Mouse (Mus musculus): Measurements from ENCODE around the gene Trir. TPM values are rescaled to one million over a fixed set of nuclear protein-coding genes. Genes with fewer than 3 reads are reported as not detected.
A peak's percentile ranks its signal among the peaks of the same experiment; 100 is the strongest.

The Trir gene
- polyA plus RNA-seq, 1 experiment from 2014 or later = 169 TPM

DNA sequence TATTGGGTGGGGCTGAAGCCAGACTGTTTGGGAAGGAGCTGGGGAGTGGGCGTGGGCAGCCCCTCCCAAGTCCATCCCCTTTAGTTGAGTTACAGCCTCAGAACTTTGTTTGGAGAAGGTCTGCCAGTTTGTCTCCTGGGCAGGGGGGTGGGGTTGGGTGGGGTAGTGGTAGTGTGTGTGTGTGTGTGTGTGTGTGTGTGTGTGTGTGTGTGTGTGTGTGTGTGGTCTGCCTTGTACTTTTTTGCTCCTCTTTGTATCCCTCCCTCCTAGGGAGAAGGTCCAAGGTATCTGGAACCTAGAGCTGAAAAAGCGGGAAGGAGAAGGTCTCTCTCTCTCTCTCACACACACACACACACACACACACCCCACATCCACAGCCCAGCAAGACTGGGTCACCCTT, 12.2 kb upstream of the Trir start, which contains the start of gene Best2:
Gene Best2 (minus strand): TSS at position 101 of the 400 bp plus-strand sequence.
- Histone ChIP-seq H3K27me3 (replicated peaks; ENCODE audit: control insufficient read depth, insufficient read depth, low read length) (peaks cover 17% of the 10 kb centered on the region), H3K4me1 (ENCODE audit: control insufficient read depth, insufficient read depth, low read length) (no peaks in the 10 kb centered on the region), H3K36me3 (ENCODE audit: control insufficient read depth, insufficient read depth, low read length) (peaks cover 22% of the 10 kb centered on the region), H3K4me3 (ENCODE audit: low read depth, low read length) (peak within 1 kb of the TSS; percentile 27), H3K9ac (ENCODE audit: low read length) (peak within 1 kb of the TSS; percentile 60; the same call in 1 of the 2 replicates), H3K27ac (ENCODE audit: low read depth, low read length) (no peak within 1 kb of the TSS), H3K9me3 (replicated peaks; ENCODE audit: control insufficient read depth, low read length) (no peaks in the 10 kb centered on the region), H3K4me2 (ENCODE audit: low read length) (peak within 1 kb of the TSS; percentile 61)
- no peak for DNase-seq (ENCODE audit: low spot score)
- no peak for ATAC-seq
- 81% methylated on average over 2 of the region's 2 CpGs for WGBS

DNA sequence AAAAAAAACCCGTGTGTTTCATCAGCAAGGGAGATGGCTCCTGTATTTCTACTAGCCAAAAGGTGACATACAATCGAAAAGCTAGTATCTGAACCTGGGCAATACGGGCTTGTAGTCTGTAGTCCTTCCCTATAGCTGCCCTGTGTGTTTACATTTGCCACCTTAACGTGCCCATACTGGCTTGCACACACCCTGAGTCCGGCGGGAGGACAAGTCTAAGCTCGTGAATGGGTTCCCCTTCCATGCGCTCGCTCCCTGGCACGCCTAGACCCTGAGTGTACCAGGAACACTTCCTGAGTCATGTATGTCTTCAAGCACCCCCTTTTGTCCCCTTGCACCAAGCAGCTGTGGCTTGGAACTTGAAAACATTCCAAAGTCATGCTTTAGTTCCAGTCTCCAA, 9.9 kb upstream of the Trir start:
- Histone ChIP-seq H3K4me3 (ENCODE audit: low read depth, low read length) (no peak overlapping the region), H3K27me3 (replicated peaks; ENCODE audit: control insufficient read depth, insufficient read depth, low read length) (peaks cover 6% of the 10 kb centered on the region; the same call in 1 of the 2 replicates), H3K4me1 (ENCODE audit: control insufficient read depth, insufficient read depth, low read length) (no peaks in the 10 kb centered on the region), H3K27ac (ENCODE audit: low read depth, low read length) (no peak overlapping the region), H3K4me2 (ENCODE audit: low read length) (no peak overlapping the region), H3K9me3 (replicated peaks; ENCODE audit: control insufficient read depth, low read length) (no peaks in the 10 kb centered on the region), H3K9ac (ENCODE audit: low read length) (no peak overlapping the region), H3K36me3 (ENCODE audit: control insufficient read depth, insufficient read depth, low read length) (peaks cover 45% of the 10 kb centered on the region)
- no peak for DNase-seq (ENCODE audit: low spot score)
- 71% methylated on average over 10 of the region's 10 CpGs for WGBS
- ATAC-seq = no peak

GRCm38 (mm10) chr8:85017209-85017608, 9.4 kb upstream of the Trir start:
- Histone ChIP-seq H3K36me3 (ENCODE audit: control insufficient read depth, insufficient read depth, low read length) (peaks cover 49% of the 10 kb centered on the region), H3K27me3 (replicated peaks; ENCODE audit: control insufficient read depth, insufficient read depth, low read length) (0 out of 2 replicates have a peak, but pooled peaks cover 6% of the 10 kb centered on the region), H3K4me2 (ENCODE audit: low read length) (no peak overlapping the region), H3K4me1 (ENCODE audit: control insufficient read depth, insufficient read depth, low read length) (no peaks in the 10 kb centered on the region), H3K9ac (ENCODE audit: low read length) (no peak overlapping the region), H3K27ac (ENCODE audit: low read depth, low read length) (no peak overlapping the region), H3K4me3 (ENCODE audit: low read depth, low read length) (no peak overlapping the region), H3K9me3 (replicated peaks; ENCODE audit: control insufficient read depth, low read length) (no peaks in the 10 kb centered on the region)
- DNase-seq (ENCODE audit: low spot score) = no peak
- 18% methylated on average over 5 of the region's 5 CpGs for WGBS
- ATAC-seq = no peak

DNA sequence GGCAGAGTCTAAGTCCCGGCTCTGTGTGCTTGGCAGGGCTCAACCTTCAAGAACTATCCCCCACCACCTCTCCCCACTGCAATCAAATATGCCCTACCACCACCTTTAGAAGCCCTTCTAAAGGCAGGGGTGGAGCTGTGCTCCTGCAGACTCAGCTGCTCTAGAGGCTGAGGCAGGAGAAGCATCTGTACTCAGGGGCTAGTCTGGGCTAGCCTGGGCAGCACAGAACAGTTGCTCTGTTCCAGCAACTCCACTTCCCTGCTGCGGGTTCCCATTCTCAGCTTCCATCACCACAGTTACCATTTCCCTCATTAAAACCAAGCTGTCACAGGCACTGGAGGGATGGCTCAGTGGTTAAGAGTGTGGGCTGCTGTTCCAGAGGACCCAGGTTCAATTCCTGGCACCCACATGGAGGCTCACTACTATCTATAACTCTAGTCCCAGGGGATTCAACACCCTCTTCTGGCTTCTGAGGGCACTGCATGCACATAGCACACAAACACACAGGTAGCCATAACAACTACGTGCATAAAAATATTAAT, 5.0 kb upstream of the Trir start:
- ATAC-seq (no peak), DNase-seq (ENCODE audit: low spot score) (no peak)
- H3K27ac ChIP-seq (ENCODE audit: low read depth, low read length) = no peak overlapping the region
- no peak overlapping the region for H3K4me2 ChIP-seq (ENCODE audit: low read length)
- H3K4me3 ChIP-seq (ENCODE audit: low read depth, low read length) = no peak overlapping the region
- H3K9me3 ChIP-seq (replicated peaks; ENCODE audit: control insufficient read depth, low read length) = no peaks in the 10 kb centered on the region
- H3K27me3 ChIP-seq (replicated peaks; ENCODE audit: control insufficient read depth, insufficient read depth, low read length) = no peaks in the 10 kb centered on the region
- no peak overlapping the region for H3K9ac ChIP-seq (ENCODE audit: low read length)
- H3K4me1 ChIP-seq (ENCODE audit: control insufficient read depth, insufficient read depth, low read length) = peaks cover 15% of the 10 kb centered on the region
- 98% methylated on average over 3 of the region's 3 CpGs for WGBS
- H3K36me3 ChIP-seq (ENCODE audit: control insufficient read depth, insufficient read depth, low read length) = peaks cover 65% of the 10 kb centered on the region

GRCm38 (mm10) chr8:85023846-85024245, 2.8 kb upstream of the Trir start:
- Histone ChIP-seq H3K9me3 (replicated peaks; ENCODE audit: control insufficient read depth, low read length) (no peaks in the 10 kb centered on the region), H3K4me3 (ENCODE audit: low read depth, low read length) (peak overlapping the region; percentile 78; the same call in 1 of the 2 replicates), H3K9ac (ENCODE audit: low read length) (no peak overlapping the region), H3K27me3 (replicated peaks; ENCODE audit: control insufficient read depth, insufficient read depth, low read length) (no peaks in the 10 kb centered on the region), H3K4me2 (ENCODE audit: low read length) (peak overlapping the region; percentile 92), H3K4me1 (ENCODE audit: control insufficient read depth, insufficient read depth, low read length) (peaks cover 23% of the 10 kb centered on the region), H3K36me3 (ENCODE audit: control insufficient read depth, insufficient read depth, low read length) (peaks cover 49% of the 10 kb centered on the region), H3K27ac (ENCODE audit: low read depth, low read length) (no peak overlapping the region)
- WGBS = 92% methylated on average over 3 of the region's 3 CpGs
- DNase-seq (ENCODE audit: low spot score) (no peak), ATAC-seq (no peak)

- peak; percentile 92 for ATAC-seq
- Histone ChIP-seq H3K27ac (ENCODE audit: low read depth, low read length) (no peak within 1 kb of the TSS; the same call in 1 of the 2 replicates), H3K4me2 (ENCODE audit: low read length) (peak within 1 kb of the TSS; percentile 92), H3K9me3 (replicated peaks; ENCODE audit: control insufficient read depth, low read length) (no peaks in the 10 kb centered on the region), H3K4me1 (ENCODE audit: control insufficient read depth, insufficient read depth, low read length) (peaks cover 25% of the 10 kb centered on the region), H3K4me3 (ENCODE audit: low read depth, low read length) (peak within 1 kb of the TSS; percentile 78), H3K27me3 (replicated peaks; ENCODE audit: control insufficient read depth, insufficient read depth, low read length) (no peaks in the 10 kb centered on the region), H3K9ac (ENCODE audit: low read length) (peak within 1 kb of the TSS; percentile 79), H3K36me3 (ENCODE audit: control insufficient read depth, insufficient read depth, low read length) (peaks cover 43% of the 10 kb centered on the region)
- peak; percentile 97 for DNase-seq (ENCODE audit: low spot score)
- 8% methylated on average over 30 of the region's 30 CpGs for WGBS
Measured at GRCm38 (mm10) chr8:85025098-85025932, 1.3 kb upstream of the Trir start, which contains the start of gene Asna1. Gene Asna1, minus strand, starts transcription at chr8:85025281.

DNA sequence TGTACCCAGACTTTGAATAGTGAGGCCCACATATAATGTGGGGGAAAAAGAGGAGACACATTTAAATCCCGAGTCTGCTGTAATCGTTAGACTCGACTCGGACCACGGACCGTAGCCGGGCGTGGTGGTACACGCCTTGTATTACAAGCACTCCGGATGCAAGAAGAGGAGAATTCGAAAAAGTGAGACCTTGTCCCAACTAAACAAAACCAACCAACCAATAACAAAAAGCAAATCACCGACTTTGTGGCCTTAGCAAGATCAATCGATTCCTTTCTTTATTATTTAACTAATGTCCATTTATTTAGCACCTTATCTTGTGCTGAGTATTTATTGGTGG, 863 bp downstream of the Trir start:
- 1% methylated on average over 13 of the region's 13 CpGs for WGBS
- peak; percentile 15 for DNase-seq (ENCODE audit: low spot score)
- Histone ChIP-seq H3K4me3 (ENCODE audit: low read depth, low read length) (peak overlapping the region; percentile 97), H3K4me1 (ENCODE audit: control insufficient read depth, insufficient read depth, low read length) (peaks cover 25% of the 10 kb centered on the region), H3K36me3 (ENCODE audit: control insufficient read depth, insufficient read depth, low read length) (peaks cover 43% of the 10 kb centered on the region), H3K4me2 (ENCODE audit: low read length) (peak overlapping the region; percentile 92), H3K27me3 (replicated peaks; ENCODE audit: control insufficient read depth, insufficient read depth, low read length) (no peaks in the 10 kb centered on the region), H3K9ac (ENCODE audit: low read length) (peak overlapping the region; percentile 99), H3K27ac (ENCODE audit: low read depth, low read length) (peak overlapping the region; percentile 86), H3K9me3 (replicated peaks; ENCODE audit: control insufficient read depth, low read length) (no peaks in the 10 kb centered on the region)
- ATAC-seq = no peak

DNA sequence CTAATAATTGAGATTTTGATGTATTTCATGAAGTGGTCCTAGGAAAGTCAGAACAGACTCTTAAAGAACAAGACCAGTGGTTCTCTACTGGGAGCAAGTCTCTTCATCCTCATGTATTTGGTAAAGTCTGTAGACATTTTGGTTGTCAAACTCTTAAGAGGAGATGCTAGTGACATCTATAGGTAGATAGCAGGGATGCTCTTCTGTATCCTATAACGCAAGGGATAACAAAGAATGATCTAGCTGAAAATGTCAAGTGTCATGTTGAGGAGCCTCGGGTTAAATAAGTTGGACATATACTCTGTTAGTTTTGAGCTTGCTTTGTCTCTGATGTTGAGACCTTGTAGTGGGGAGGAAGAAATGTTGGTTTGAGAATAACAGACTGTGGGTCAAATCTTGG, 1.3 kb downstream of the Trir start:
- H3K4me3 ChIP-seq (ENCODE audit: low read depth, low read length) = peak overlapping the region; percentile 97
- WGBS = 31% methylated on average over 2 of the region's 2 CpGs
- H3K9me3 ChIP-seq (replicated peaks; ENCODE audit: control insufficient read depth, low read length) = no peaks in the 10 kb centered on the region
- H3K9ac ChIP-seq (ENCODE audit: low read length) = peak overlapping the region; percentile 99
- H3K4me2 ChIP-seq (ENCODE audit: low read length) = peak overlapping the region; percentile 92
- H3K27ac ChIP-seq (ENCODE audit: low read depth, low read length) = no peak overlapping the region
- ATAC-seq (no peak), DNase-seq (ENCODE audit: low spot score) (peak; percentile 22)
- peaks cover 25% of the 10 kb centered on the region for H3K4me1 ChIP-seq (ENCODE audit: control insufficient read depth, insufficient read depth, low read length)
- peaks cover 45% of the 10 kb centered on the region for H3K36me3 ChIP-seq (ENCODE audit: control insufficient read depth, insufficient read depth, low read length)
- no peaks in the 10 kb centered on the region for H3K27me3 ChIP-seq (replicated peaks; ENCODE audit: control insufficient read depth, insufficient read depth, low read length)

- H3K4me3 ChIP-seq (ENCODE audit: low read depth, low read length) = no peak overlapping the region
- DNase-seq (ENCODE audit: low spot score) = no peak
- peaks cover 39% of the 10 kb centered on the region for H3K36me3 ChIP-seq (ENCODE audit: control insufficient read depth, insufficient read depth, low read length)
- H3K4me2 ChIP-seq (ENCODE audit: low read length) = peak overlapping the region; percentile 92; the same call in 1 of the 2 replicates
- no peaks in the 10 kb centered on the region for H3K9me3 ChIP-seq (replicated peaks; ENCODE audit: control insufficient read depth, low read length)
- H3K27ac ChIP-seq (ENCODE audit: low read depth, low read length) = no peak overlapping the region
- peak overlapping the region; percentile 99; the same call in 1 of the 2 replicates for H3K9ac ChIP-seq (ENCODE audit: low read length)
- no peaks in the 10 kb centered on the region for H3K27me3 ChIP-seq (replicated peaks; ENCODE audit: control insufficient read depth, insufficient read depth, low read length)
- peaks cover 21% of the 10 kb centered on the region for H3K4me1 ChIP-seq (ENCODE audit: control insufficient read depth, insufficient read depth, low read length)
- ATAC-seq = no peak
- 93% methylated on average over 14 of the region's 14 CpGs for WGBS
Measured at GRCm38 (mm10) chr8:85029271-85029670, 2.6 kb downstream of the Trir start.

Measured in forebrain, embryonic 14.5 days (tissue).